Mouse (Mus musculus) heart, adult 2 months (tissue): Measurements from ENCODE around the gene Wdr45. TPM values are rescaled to one million over a fixed set of nuclear protein-coding genes. Genes with fewer than 3 reads are reported as not detected.

ENCODE experiments used
- DNase-seq, 2 experiments: peaks; one replicate each; pipeline ENCODE4 v3.0.0; 2021
- H3K27ac ChIP-seq: fragments of 200-600 bp; 2 replicates; pipeline ENCODE4 v1.8.1; 2022
- H3K27me3 ChIP-seq: fragments of 200-500 bp; 2 replicates; pipeline ENCODE4 v1.6.1; 2012; ENCODE audit warnings: mild to moderate bottlenecking, low read length, inconsistent platforms, mixed read lengths; ENCODE audit not compliant: control insufficient read depth, insufficient read depth
- H3K36me3 ChIP-seq: fragments of 200-500 bp; 2 replicates; pipeline ENCODE4 v1.6.1; 2012; ENCODE audit warnings: low read length, inconsistent platforms; ENCODE audit not compliant: control insufficient read depth, insufficient read depth
- H3K4me1 ChIP-seq: fragments of 200-500 bp; 2 replicates; pipeline ENCODE4 v1.6.1; 2011; ENCODE audit warnings: low read length; ENCODE audit not compliant: control insufficient read depth, insufficient read depth
- H3K4me3 ChIP-seq: fragments of 200-600 bp; 2 replicates; pipeline ENCODE4 v1.8.1; 2022
- H3K79me2 ChIP-seq: fragments of 200-500 bp; replicated peaks from 2 replicates; pipeline ENCODE4 v1.6.1; 2012; ENCODE audit warnings: mild to moderate bottlenecking, inconsistent platforms, low read length, moderate library complexity, mixed read lengths; ENCODE audit not compliant: control insufficient read depth, insufficient read depth
- H3K9ac ChIP-seq: fragments of 200-500 bp; 2 replicates; pipeline ENCODE4 v1.6.1; 2012; ENCODE audit warnings: low read depth, mild to moderate bottlenecking, control low read depth, inconsistent platforms, low read length, mixed read lengths
- CTCF ChIP-seq: fragments of 200-600 bp; IDR thresholded peaks from 2 replicates; pipeline ENCODE4 v1.8.1; 2022; ENCODE audit warnings: antibody characterized with exemption, mild to moderate bottlenecking, moderate library complexity
- EP300 ChIP-seq: fragments of 200-500 bp; IDR thresholded peaks from 2 replicates; pipeline ENCODE4 v1.6.1; 2011; ENCODE audit warnings: low read depth, low read length, control low read depth; ENCODE audit not compliant: insufficient read depth
- POLR2A ChIP-seq: fragments of 200-500 bp; IDR thresholded peaks from 2 replicates; pipeline ENCODE4 v1.6.1; 2011; ENCODE audit warnings: mild to moderate bottlenecking, low read depth, low read length, control low read depth; ENCODE audit not compliant: insufficient read depth
- WGBS: fragments of 180-500 bp; shearing (Covaris S2); methylation state at CpG from one replicate; pipeline ENCODE4 v1.1.7; 2018; 5-methylcytosine and 5-hydroxymethylcytosine counted together
- intact Hi-C: fragments of 180-260 bp; cut with DNase I; formaldehyde crosslinking; loops from one replicate; pipeline ENCODE4 v1.15.1; 2025
- polyA plus RNA-seq: library from polyadenylated mRNA; depleted of rRNA; stranded (reverse); fragments of >200 nt; gene quantifications from 2 replicates; pipeline ENCODE4 v1.2.3, GENCODE M21; 2012
- total RNA-seq, 2 experiments: library from RNA; stranded (reverse); gene quantifications; 2 replicates each; pipeline ENCODE4 v1.2.3; 2021

Gene Wdr45
- total and polyA plus RNA-seq, 3 experiments: 41.3 to 48.3 (median 42.5) TPM

DNA sequence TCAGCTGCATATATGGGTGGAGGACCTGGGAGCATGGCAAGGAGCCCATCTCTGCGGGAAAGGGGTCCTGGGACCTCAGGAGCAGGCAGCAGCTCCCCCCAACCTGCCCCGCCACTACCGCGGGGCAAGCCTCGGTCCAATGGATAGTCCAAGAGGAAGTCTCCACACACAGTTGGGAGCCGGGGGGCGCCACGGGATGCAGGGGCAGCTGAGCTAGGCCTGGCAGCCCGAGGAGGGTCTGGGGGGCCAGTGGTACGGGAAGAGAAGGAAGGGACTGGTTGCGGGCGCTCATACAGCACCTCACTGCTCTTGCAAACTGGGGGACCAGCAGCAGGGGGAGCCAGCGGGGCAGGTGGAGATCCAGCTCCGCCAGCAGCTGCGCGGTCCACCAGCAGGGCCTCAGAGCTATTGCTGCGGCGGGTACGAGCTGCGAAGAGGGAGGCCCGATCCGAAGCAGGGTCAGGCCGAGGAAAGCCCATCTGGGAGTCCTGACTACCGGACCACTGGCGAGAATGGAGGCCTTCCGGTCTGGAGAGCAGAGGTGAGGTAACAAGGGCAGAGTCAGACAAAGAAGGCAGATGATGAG, 19.5 kb downstream of the Wdr45 start:
- Histone ChIP-seq H3K36me3 (no peaks in the 10 kb centered on the region), H3K27ac (no peak overlapping the region), H3K27me3 (no peaks in the 10 kb centered on the region), H3K9ac (peak overlapping the region; percentile 57), H3K4me1 (no peaks in the 10 kb centered on the region), H3K4me3 (no peak overlapping the region), H3K79me2 (no peaks in the 10 kb centered on the region)
- intact Hi-C loops: loop anchor here (5.0 kb wide), 1 partner anchor 44 kb away; no protein-coding TSS in a partner anchor
- peak; percentile 64 to 77 for DNase-seq
- TF ChIP-seq POLR2A: no peak
- peak; percentile 81 for TF ChIP-seq CTCF
- TF ChIP-seq EP300: no peak
- 42% methylated on average over 26 of the region's 26 CpGs for WGBS

- Histone ChIP-seq H3K4me3 (no peak overlapping the region), H3K79me2 (no peaks in the 10 kb centered on the region), H3K27ac (no peak overlapping the region), H3K4me1 (no peaks in the 10 kb centered on the region), H3K36me3 (no peaks in the 10 kb centered on the region), H3K9ac (no peak overlapping the region), H3K27me3 (no peaks in the 10 kb centered on the region)
- no peak for TF ChIP-seq CTCF
- no peak for TF ChIP-seq POLR2A
- TF ChIP-seq EP300: no peak
- no peak for DNase-seq
- 64% methylated on average over 11 of the region's 14 CpGs for whole genome bisulfite sequencing
- intact Hi-C loops: no loop called here
These were observed 25.4 kb downstream of the Wdr45 start for GRCm38 (mm10) chrX:7739336-7740081.

DNA sequence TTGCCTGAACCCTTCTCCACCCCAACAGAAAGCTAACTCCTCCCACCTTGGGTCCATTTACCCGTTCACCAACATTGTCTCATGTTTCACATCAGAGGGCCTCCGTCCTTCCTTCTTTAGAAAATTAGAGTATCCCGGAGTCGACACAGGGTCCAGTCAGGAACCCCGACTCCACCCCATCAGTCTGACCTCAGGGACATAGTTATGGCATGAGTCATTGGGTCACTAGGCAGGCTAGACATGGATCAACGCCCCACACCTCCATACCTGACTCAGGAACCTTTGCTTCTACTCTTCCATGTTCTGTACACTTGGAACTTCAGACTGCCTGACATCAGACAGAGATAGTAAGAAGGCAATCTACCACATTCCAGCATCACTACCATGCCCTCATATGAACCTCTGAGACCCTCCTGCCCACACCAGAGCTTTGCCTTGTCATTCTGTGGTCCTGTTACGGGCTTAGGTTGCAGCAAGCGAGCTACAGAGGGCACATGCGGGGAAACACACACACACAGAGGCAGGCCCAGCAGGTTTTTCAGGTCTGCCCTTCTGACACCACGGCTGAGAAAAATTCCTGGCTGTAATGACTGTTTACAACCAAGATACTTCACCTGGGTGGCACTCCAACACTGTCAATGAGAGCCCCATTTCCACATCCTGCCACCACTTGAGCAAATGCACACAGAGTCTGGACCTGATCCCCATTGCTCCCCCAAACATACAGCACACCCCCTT, 26.1 kb downstream of the Wdr45 start:
- no peak for DNase-seq
- no peak overlapping the region for H3K4me3 ChIP-seq

DNA sequence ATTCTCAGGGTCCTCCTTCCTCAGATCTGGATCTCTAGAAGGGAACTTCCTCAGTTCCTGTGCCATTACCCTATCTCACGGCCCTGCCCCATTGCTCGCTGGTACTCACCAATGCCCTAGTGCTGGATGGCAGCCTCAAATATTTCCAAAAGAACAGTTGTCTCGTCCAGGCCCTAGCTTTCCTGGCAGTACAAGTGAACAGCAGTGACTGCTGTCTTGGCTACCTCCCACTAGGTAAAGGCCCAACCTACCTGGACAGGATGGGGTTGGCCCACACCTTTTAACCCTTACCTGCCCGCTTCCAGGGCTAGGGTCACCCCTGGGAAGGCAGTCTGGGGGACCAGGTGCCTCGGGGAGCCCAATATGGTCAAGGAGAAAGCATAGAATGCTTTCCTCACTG, 27.0 kb downstream of the Wdr45 start:
- Histone ChIP-seq H3K27me3 (no peaks in the 10 kb centered on the region), H3K9ac (no peak overlapping the region), H3K27ac (no peak overlapping the region), H3K36me3 (no peaks in the 10 kb centered on the region), H3K4me3 (no peak overlapping the region), H3K4me1 (no peaks in the 10 kb centered on the region), H3K79me2 (no peaks in the 10 kb centered on the region)
- intact Hi-C loops: no loop called here
- TF ChIP-seq POLR2A: no peak
- no peak for TF ChIP-seq EP300
- no peak for TF ChIP-seq CTCF
- no peak for DNase-seq
- 56% methylated on average over 5 of the region's 5 CpGs for whole genome bisulfite sequencing

More for the DNA sequence above, 26.1 kb downstream of the Wdr45 start:
- no peaks in the 10 kb centered on the region for H3K27me3 ChIP-seq
- H3K27ac ChIP-seq: no peak overlapping the region
- H3K79me2 ChIP-seq: no peaks in the 10 kb centered on the region
- 51% methylated on average over 10 of the region's 10 CpGs for WGBS
- no peak overlapping the region for H3K9ac ChIP-seq
- H3K4me1 ChIP-seq: no peaks in the 10 kb centered on the region
- intact Hi-C loops: no loop called here
- H3K36me3 ChIP-seq: no peaks in the 10 kb centered on the region
- TF ChIP-seq POLR2A (no peak), CTCF (no peak), EP300 (no peak)

- Histone ChIP-seq H3K27me3 (no peaks in the 10 kb centered on the region), H3K36me3 (no peaks in the 10 kb centered on the region), H3K27ac (no peak overlapping the region), H3K9ac (no peak overlapping the region), H3K79me2 (no peaks in the 10 kb centered on the region), H3K4me1 (no peaks in the 10 kb centered on the region), H3K4me3 (no peak overlapping the region)
- DNase-seq: no peak
- intact Hi-C loops: no loop called here
- 50% methylated on average over 5 of the region's 5 CpGs for WGBS
- TF ChIP-seq CTCF (peak; percentile 42), POLR2A (no peak), EP300 (no peak)
These were observed 29.3 kb downstream of the Wdr45 start for GRCm38 (mm10) chrX:7743470-7743869.

DNA sequence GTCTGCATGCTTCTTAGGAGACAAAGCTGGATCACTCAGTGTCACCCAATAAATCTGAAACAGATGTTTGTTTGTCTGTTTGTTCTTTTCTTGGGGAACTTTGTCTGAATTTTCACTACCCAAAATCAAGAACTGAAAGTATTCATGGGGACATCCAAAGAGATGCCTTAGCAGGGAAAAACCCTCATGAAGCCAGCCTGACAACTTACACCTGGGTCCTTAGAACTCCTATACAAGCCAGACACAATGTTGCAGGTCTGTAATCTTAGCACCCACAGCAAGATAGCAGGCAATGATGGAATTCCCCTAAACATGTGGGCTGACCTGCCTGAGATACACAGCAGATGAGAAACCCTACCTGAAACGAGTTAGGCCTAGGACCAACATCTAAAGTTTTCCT, 30.8 kb downstream of the Wdr45 start:
- Histone ChIP-seq H3K79me2 (no peaks in the 10 kb centered on the region), H3K27me3 (no peaks in the 10 kb centered on the region), H3K4me3 (no peak overlapping the region), H3K4me1 (no peaks in the 10 kb centered on the region), H3K27ac (no peak overlapping the region), H3K9ac (no peak overlapping the region), H3K36me3 (no peaks in the 10 kb centered on the region)
- no peak for TF ChIP-seq EP300
- TF ChIP-seq POLR2A: no peak
- no peak for TF ChIP-seq CTCF
- DNase-seq: no peak
- 52% methylated on average over 1 of the region's 1 CpGs for WGBS
- intact Hi-C loops: no loop called here
